Mouse (Mus musculus) MN1 (cell line): ENCODE measurements at regions not wholly inside any gene's neighbourhood (a gene's known extent, or its start where the extent isn't known, plus 50 kb on each side); places are given as distances from the start of the nearest gene placed in this dataset.

Source experiments
- DNase-seq: peaks from one replicate; pipeline ENCODE4 v3.0.0-alpha.2; 2016; ENCODE audit warnings: low spot score

- no peak for DNase-seq
Observed at GRCm38 (mm10) chr3:50887002-50887401, 337.2 kb upstream of the Noct start.

GRCm38 (mm10) chr3:50888571-50889210 is 335.6 kb upstream of the Noct start:
- DNase-seq = no peak

- DNase-seq = no peak
Observed at GRCm38 (mm10) chr3:50890537-50890936, 333.7 kb upstream of the Noct start.

- DNase-seq = no peak
Observed at GRCm38 (mm10) chr3:50898179-50898578, 326.1 kb upstream of the Noct start.

GRCm38 (mm10) chr3:50899830-50900350 is 324.4 kb upstream of the Noct start:
- DNase-seq = no peak

- no peak for DNase-seq
Observed at GRCm38 (mm10) chr3:50900566-50900965, 323.7 kb upstream of the Noct start.

- no peak for DNase-seq
Observed at GRCm38 (mm10) chr3:50901321-50901720, 322.9 kb upstream of the Noct start.

- DNase-seq = no peak
Observed at GRCm38 (mm10) chr3:50902933-50903332, 321.3 kb upstream of the Noct start.

- DNase-seq = no peak
Observed at GRCm38 (mm10) chr3:50904716-50905116, 319.5 kb upstream of the Noct start.

- no peak for DNase-seq
Observed at GRCm38 (mm10) chr3:50905274-50905992, 318.8 kb upstream of the Noct start.

GRCm38 (mm10) chr3:50905993-50906831 is 318.0 kb upstream of the Noct start:
- peak; percentile 68 for DNase-seq

GRCm38 (mm10) chr3:50912980-50913518 is 311.2 kb upstream of the Noct start:
- no peak for DNase-seq

- DNase-seq = no peak
Observed at GRCm38 (mm10) chr3:50914866-50915365, 309.3 kb upstream of the Noct start.

- DNase-seq = no peak
Observed at GRCm38 (mm10) chr3:50916305-50916854, 307.9 kb upstream of the Noct start.

GRCm38 (mm10) chr3:50922347-50922746 is 301.9 kb upstream of the Noct start:
- DNase-seq = no peak

GRCm38 (mm10) chr3:50922832-50923231 is 301.4 kb upstream of the Noct start:
- DNase-seq = no peak

GRCm38 (mm10) chr3:50923327-50923726 is 300.9 kb upstream of the Noct start:
- no peak for DNase-seq

GRCm38 (mm10) chr3:50927318-50927717 is 296.9 kb upstream of the Noct start:
- no peak for DNase-seq

- no peak for DNase-seq
Observed at GRCm38 (mm10) chr3:50929013-50929412, 295.2 kb upstream of the Noct start.

- DNase-seq = no peak
Observed at GRCm38 (mm10) chr3:50932397-50933089, 291.7 kb upstream of the Noct start.

GRCm38 (mm10) chr3:50933090-50933443 is 291.2 kb upstream of the Noct start:
- no peak for DNase-seq
